Mouse (Mus musculus): ENCODE data around the gene Adarb1.

DNA sequence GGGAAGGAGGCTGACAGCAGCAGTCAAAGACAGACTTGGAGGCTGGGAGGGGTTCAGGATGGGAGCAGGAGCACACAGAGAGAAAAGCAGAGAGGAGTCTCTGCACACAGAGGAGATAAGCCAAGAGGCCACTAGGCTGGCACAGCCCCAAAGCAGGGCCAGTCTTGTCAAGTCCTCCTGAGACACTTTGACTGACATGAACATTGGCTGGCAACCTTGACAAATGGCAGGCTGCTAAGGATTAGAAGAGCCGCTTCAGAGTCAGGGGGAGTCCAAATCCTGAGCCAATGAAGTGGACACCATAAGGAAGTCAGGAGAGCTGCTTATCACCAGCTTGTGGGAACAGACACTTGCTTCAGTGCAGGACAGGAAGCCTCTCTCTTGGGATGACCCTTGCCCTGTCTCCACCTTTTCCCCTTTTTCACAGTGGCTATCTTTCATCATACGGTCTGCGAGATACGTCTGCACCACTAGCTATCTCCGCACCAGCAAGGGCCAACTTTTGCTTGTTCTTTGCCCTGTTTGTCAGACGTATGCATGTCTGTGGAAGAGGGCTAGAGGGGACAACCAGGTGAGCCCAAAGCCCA lies 20.9 kb downstream of the Adarb1 start:
- no peak for TF ChIP-seq CTCF (IDR thresholded peaks at IDR 0.05; ENCODE audit: borderline replicate concordance, insufficient read depth, low read length)
- no peak for TF ChIP-seq POLR2A (IDR thresholded peaks at IDR 0.05; ENCODE audit: low read depth, low read length)
